Mouse (Mus musculus) lung, postnatal 14 days (tissue): Measurements from ENCODE around the gene Rps10.
"Not testable (repeated sequence)": the region's sequence is repeated elsewhere in the genome, so short reads cannot be mapped to it uniquely, and the experiment has no call there.

Experiments
- DNase-seq: peaks from one replicate; pipeline ENCODE4 v3.0.0; 2021

Gene Rps10

DNA sequence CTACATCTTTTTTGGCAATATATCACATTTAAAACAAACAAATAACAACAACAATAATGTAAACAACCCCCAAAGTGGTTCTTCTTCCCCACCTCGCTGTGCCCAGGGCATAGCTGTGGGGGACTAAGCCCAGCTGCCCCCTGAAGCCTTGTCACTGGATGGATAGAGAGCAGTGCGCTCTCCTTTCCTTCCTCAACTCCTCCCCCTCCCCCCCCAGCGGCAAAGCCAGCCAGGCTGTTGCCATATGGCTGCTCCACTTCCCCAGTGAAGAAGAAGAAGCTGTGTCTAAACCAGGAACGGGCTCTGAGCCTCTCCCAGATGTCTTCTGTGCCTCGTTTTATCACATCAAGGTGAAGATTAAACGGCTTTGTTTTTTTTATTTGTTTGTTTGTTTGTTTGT, 6.6 kb upstream of the Rps10 start:
- DNase-seq: no peak

GRCm38 (mm10) chr17:27642491-27643062, 6.1 kb upstream of the Rps10 start:
- no peak for DNase-seq

DNA sequence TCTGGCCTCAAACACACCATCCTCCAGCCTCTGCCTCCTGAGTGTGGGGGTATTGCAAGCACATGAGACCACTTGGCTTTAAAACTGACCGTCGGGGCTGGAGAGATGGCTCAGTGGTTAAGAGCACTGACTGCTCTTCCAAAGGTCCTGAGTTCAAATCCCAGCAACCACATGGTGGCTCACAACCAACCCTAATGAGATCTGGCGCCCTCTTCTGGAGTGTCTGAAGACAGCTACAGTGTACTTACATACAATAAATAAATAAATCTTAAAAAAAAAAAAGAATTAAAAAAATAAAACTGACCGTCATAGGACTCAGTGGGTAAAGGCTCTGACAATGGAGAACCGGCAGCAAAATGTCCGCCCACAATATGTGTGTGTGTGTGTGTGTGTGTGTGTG, 3.4 kb upstream of the Rps10 start:
- not testable (repeated sequence) for DNase-seq

DNA sequence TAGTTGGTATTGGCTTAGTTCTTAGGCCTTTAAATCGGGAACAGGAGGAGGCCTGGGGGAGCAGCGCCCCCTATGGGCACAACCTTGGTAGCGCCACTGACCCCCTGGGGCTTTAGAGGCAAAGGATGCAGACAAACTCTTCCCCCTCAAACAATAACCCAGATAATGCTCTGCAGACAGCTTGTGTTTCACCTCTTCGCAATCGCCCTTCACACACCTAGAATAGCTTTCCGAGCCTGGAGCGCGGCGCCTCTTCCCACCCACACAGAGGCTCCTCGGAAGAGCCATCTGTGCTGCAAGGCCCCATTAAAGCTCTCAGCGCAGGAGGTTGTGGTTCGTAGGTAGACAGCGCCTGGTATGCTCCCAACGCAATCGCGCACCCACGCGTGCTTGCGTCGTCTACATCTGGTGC, 2.5 kb upstream of the Rps10 start:
- peak; percentile 20 for DNase-seq

GRCm38 (mm10) chr17:27637333-27637732, 864 bp upstream of the Rps10 start:
- no peak for DNase-seq

DNA sequence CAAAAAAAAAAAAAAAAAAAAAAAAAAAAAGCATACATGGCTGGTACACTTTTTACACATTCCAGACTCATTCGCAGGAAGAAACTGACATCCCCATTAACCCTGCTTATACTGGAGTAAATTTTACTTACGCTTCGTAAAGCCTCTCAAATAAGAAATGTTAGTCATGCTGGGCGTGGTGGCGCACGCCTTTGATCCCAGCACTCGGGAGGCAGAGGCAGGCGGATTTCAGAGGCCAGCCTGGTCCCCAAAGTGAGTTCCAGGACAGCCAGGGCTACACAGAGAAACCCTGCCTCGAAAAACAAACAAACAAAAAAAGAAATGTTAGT, 930 bp downstream of the Rps10 start:
- not testable (repeated sequence) for DNase-seq

DNA sequence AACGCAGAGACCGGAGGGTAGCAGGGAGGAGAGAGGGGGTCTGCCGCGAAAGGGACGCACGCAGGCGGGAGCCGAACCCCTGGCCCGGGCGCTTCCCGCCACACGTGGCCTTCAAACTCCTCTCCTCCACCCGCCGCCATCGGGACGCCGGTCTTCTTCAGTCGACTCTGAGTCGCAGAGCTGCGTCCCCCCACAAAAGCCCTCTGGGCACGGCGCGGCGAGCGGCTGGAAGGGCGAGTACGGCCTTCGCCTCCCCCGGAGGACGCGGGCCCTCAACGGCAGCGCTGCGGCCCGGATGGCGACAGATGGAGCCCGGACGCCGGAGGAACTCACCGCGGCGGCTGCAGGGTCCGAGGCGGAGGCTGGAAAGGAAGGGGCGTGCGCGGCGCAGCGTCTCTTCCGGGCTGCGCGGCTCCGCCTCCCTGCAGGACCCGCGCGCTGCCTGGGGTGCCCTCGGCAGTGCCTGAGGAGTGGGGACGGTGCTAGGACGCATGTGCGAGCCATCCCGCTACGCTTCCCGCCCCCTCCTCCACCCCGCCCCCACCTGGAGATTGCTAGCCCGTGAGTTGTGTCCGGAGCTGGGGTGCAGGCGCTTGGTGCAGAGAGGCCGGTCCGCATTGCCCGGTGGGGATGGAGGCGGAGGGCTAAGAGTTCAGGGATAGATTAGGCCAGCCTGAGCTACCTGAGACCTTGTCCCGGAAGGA, 1.4 kb downstream of the Rps10 start, which contains the start of gene RPS10-NUDT3:
RPS10-NUDT3 (minus strand) TSS at position 352 of the 704 bp plus-strand sequence.
- DNase-seq: peak; percentile 89

DNA sequence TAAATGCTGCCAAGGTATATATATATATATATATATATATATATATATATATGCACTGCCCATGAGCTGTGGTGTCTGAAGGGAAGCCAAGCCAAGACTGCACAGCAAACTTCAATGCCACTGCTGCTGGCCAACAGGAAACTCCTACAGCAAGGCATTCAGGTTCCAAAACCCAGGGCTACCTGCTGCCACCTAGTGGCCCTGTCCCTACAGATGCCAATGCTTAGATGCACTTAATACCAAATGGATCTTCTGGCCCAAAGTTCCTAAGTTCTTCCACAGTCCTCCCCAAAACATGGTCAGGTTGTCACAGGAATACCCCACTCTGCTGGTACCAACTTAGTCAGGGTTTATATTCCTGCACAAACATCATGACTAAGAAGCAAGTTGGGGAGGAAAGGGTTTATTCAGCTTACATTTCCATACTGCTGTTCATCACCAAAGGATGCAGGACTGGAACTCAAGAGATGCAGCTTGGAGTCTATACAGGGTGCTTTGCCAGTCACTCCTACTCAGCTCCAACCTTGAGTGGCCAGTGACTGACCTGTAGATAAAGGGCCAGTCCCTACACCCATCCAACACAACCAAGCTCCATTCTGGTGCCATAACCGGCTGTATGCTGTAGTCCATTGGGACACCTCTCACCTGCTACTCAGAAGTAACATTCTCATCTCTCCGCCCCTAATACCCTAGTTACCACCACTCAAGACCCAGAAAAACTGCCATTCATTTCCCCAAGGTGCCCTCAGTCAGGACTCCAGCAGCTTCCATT, 7.0 kb downstream of the Rps10 start:
- peak; percentile 90 for DNase-seq

DNA sequence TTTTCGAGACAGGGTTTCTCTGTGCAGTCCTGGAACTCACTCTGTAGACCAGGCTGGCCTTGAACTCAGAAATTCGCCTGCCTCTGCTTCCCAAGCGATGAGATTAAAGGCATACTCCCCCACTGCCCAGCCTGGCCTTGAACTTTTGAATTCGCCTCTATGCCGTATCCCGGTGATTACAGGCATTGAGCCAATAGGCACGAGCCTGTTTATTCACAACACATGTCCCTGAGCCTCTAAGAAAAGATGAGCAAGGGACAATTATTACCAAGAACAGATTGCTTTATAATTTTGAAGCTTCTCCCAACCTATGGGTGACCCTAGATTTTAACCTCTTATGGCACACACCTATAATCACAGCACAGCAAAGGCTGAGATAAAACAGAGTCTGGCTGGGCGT, 8.1 kb downstream of the Rps10 start:
- no peak for DNase-seq

GRCm38 (mm10) chr17:27627451-27627850, 9.0 kb downstream of the Rps10 start:
- DNase-seq: no peak

GRCm38 (mm10) chr17:27626681-27627080, 9.8 kb downstream of the Rps10 start:
- no peak for DNase-seq

DNA sequence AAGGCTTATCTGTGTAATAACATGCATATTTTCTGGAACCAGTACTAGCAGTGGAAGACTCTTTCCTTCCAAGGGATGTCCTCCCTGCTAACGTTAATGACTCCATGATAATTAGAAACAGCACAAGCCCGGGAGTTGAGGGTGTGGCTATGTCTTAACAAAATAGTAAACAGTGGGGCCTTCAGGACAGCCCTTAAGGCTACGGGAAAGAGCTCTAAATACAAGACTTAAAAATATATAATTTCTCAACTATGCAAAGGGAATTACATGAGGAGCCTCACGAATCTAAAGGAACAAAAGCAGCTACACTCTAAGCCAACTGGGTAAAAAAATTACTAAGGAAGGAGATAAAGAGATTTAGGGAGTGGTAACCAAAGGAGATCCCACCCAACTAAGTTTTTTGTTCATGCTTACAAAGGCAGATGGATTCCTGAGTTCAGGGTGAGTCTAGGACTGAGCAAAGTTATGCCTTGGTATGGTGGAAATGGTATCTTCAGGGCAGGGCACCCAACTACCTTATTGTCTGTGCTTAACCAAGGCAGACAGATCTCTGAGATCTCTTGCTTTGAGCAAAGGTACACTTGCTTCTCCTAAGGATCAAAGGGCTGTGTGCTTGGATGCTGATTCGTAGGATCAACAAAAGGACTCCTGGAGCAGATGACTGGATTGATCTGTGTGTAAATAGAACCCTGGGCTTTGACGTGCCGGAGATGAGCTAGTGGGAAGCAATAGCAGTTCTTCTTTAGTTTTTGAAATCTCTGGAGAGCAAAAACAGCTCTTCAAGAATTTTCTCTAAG, 10.8 kb downstream of the Rps10 start:
- DNase-seq: no peak

DNA sequence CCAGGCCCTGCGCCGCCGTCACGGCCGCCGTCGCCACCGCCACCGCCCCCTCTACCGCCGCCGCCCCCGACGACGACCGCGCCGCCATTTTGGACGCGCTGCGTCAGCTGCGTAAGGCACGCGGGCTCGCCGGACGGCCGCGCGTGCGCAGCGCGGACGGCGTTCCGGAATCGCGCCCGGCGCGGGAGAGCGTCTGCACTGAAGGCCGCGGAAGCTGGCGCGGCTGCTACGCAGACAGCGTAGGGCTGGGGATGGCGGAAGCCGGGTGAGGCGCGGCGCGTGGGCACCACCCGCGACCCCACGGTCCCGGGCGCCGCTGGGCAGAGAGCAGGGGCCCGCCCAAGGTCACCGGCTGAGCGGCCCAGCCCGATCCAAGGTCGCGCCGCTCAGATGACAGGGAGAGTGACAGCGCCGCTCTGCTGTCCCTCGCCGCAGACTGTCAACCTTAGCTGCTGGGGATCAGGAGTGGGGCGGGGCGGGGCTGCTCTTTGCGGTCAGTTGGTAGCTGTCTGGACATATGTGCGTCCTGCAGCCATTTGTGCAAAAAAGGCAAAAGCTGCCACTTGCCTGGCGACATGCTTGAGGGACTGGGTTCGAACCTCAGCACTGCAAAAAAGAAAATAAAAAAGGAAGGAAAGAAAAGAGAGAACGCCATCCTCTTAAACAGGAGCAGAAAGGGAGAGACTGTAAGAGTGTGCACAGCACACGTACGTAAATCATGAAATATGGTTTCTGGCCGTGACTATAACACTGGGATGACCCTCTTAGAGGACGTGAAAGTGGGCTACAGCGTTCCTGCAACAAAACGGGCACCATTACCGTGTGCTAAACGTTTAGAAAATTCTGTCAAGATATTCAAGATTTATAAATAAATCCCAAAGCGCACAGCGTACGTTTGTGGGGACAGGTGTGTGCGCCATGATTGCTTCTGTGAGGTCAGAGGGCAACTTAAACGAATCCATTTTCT, 12.8 kb downstream of the Rps10 start, which contains the start of gene Nudt3:
Nudt3 (minus strand) TSS at position 136 of the 967 bp plus-strand sequence.
- DNase-seq: peak; percentile 88

DNA sequence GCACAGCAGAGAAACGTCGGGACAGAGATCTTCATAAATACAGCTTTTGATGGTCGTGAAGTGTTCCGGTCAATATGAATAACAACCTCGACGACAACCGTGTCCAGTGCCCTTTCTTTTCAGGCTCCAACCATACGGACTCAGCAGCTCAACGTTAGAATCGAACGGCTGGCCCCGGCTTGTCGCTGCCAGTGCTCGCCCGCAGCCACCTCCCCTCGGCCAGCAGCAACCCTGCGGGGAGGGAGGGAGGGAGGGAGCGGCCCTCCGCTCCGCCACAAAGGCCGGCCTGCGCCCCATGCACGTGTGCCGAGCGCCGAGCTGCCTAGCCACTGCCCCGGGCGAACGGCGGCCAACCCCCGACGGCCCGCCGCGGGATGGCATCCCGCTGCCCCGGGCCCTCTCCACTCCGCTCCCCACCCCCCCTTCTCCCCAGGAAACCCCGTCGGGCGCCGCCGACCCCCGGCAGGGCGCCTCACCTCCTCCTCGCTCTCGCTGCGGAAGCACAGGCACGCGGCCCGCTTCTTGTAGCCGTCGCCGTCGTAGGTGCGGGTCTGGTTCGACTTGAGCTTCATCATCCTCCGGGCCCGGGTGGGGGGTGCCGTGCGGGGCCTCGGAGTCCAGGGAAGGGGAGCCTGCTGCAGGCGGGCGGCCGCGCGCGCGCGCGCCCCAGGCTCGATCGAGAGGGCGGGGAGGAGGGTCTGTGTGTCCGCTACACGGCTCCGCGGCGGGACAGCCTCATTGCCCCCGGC, 13.7 kb downstream of the Rps10 start:
- peak; percentile 41 for DNase-seq

- DNase-seq: no peak
These were observed 14.6 kb downstream of the Rps10 start for GRCm38 (mm10) chr17:27621705-27622531.

DNA sequence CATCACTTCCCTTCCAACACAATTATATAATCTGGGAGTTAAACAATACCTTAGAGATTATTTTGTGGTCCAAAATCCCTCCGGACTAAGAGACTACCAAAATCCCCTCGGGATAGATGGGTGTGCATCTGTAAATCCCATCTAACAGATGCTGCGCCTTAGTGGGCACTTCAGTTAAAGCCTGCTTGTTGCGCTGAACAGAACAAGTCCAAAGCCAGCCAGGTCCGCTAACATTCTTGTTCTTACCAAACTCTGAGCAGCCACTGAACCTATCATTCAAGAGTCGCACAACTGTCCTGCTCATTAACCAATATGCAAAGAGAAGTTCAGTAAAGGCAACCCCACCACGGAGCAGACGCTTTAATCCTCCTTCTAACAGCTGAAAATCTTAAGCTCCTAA, 15.3 kb downstream of the Rps10 start:
- DNase-seq: no peak

DNA sequence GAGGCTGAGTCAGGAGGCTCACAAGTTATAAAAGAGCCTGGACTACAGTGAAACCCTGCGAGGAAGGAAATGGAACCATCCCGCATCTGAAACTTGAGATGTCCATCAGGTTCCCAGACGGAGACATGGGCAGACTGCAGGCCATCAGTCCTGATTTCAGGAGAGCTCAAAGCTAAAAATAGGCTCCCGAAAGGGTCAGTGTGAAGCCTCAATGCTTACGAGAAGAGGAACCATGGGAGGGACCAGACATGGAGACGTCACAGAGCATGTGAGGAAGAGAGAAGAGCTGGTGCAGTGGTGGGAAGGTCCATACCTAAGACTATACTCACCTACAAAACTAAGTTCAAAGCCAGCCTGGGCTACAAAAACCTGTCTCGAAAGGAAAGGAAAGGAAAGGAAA, 21.1 kb downstream of the Rps10 start:
- no peak for DNase-seq

DNA sequence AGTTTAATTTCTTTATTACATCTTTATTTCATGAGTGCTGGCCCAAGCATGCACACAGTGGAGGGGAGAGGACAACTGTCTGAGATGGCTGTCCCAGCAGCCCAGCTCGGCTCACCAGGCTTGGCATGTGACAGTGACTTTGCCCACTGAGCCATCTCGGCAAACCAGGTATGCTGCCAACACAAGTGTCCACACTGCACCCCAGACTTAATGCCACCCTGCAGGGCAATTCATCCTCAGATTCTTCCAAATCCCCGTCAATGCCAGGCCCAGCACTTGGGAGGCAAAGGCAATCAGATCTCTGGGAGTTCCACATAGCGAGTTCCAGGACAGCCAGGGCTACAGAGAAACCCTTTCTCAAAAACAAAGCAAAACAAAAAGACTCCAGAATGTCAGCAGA, 23.5 kb downstream of the Rps10 start:
- no peak for DNase-seq

DNA sequence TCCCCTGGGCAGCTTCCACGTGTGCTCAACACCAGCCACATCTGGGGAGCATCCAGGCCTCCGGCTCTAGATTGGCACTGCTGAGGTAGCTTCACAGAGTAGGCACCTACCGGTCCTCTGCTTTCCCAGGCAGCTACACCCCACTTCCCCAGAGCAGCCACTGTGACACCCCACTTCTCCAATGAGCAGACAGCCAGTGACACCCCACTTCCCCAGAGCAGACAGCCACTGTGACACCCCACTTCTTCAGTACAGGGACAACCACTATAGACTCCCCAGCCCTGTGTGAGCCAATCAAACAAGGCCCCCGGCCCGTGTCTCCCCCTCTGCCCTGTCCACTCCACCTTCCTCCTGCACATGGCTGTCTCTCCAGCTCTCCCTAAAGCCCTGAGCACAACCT, 24.5 kb downstream of the Rps10 start:
- DNase-seq: no peak

DNA sequence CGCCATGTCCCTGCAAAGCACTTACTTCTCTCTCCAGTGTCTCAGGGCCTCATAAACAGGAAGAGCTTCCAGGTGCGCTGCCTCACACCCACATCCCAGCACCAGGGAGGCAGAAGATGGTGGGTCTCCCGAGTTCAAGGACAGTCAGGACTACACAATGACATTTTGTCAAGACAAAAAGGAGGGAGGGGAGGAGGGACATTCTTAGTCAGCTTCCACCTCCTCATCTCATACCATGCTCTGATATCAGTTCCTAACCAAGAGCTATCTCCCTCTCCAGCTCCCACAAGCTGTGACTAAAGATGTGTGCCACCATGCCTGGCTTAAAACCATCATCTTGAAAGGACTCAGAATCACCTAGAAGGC, 25.0 kb downstream of the Rps10 start:
- DNase-seq: no peak
